Comparison of ENCODE assay signal across 24 mouse cellular contexts in genomic region chr1:69630508-69630907, GRCm38 (mm10). TPM values are rescaled to one million over a fixed set of nuclear protein-coding genes. Genes with fewer than 3 reads are reported as not detected.
A peak's percentile ranks its signal among the peaks of the same experiment; 100 is the strongest.
DNase-seq lines count a peak whose midpoint lies in the region; ATAC-seq lines count a peak whose summit lies in the region.
"Had no signal": no experiment of that assay in that cellular context is flagged by ENCODE, and none has a peak within 500 bp of the region (broad histone marks: within the 10 kb centered on the region; RNA-seq: fewer than 3 reads in every experiment).

No protein-coding gene starts in this region.

- 95% methylated on average over 6 of the region's 6 CpGs for WGBS in midbrain, embryonic 13.5 days

- peak; percentile 65 for ATAC-seq in granulocyte monocyte progenitor cell, adult 5-6 weeks (replicated peaks; ENCODE audit: poor library complexity, severe bottlenecking)
- ATAC-seq in megakaryocyte progenitor cell, adult 5-6 weeks (replicated peaks; ENCODE audit: poor library complexity): peak; percentile 81
- no peak for ATAC-seq in midbrain, embryonic 13.5 days
- ATAC-seq: midbrain, embryonic 15.5 days; Patski had no signal

- H3K4me3 ChIP-seq in midbrain, embryonic 13.5 days (replicated peaks): no peak overlapping the region
- H3K4me3 ChIP-seq: forebrain, embryonic 10.5 days; hindbrain, embryonic 15.5 days; layer of hippocampus, adult 2 months; limb, embryonic 13.5 days; megakaryocyte, embryonic 14.5 days; midbrain, embryonic 15.5 days; neural tube, embryonic 12.5 days had no signal

- DNase-seq in 416B (ENCODE audit: low read depth) (peak; percentile 56), NIH3T3 (ENCODE audit: low read depth) (peak; percentile 9)
- DNase-seq in lung, postnatal 10 days: no peak
- DNase-seq in right cerebral cortex, postnatal 36 days (ENCODE audit: low spot score in 2 of 2): no peak
- DNase-seq: adrenal gland, adult 2 months; cerebellum, adult 9-10 months; kidney, adult 8-10 months; kidney, postnatal 14 days; layer of hippocampus, postnatal 36 days; lung, adult 2 months; right cerebral cortex, postnatal 25 days; thymus, postnatal 14 days had no signal

- H3K27ac ChIP-seq in midbrain, embryonic 13.5 days: no peak overlapping the region
- H3K27ac ChIP-seq: forebrain, embryonic 10.5 days; hindbrain, embryonic 15.5 days; layer of hippocampus, adult 2 months; limb, embryonic 13.5 days; midbrain, embryonic 15.5 days; neural tube, embryonic 12.5 days had no signal

- H3K9ac ChIP-seq in midbrain, embryonic 13.5 days (replicated peaks): no peak overlapping the region
- H3K9ac ChIP-seq: hindbrain, embryonic 15.5 days; limb, embryonic 13.5 days; midbrain, embryonic 15.5 days; neural tube, embryonic 12.5 days had no signal

- H3K36me3 ChIP-seq in midbrain, embryonic 13.5 days: no peaks in the 10 kb centered on the region
- H3K36me3 ChIP-seq: forebrain, embryonic 10.5 days; hindbrain, embryonic 15.5 days; limb, embryonic 13.5 days; midbrain, embryonic 15.5 days; neural tube, embryonic 12.5 days had no signal

- H3K4me2 ChIP-seq in midbrain, embryonic 13.5 days (replicated peaks): no peak overlapping the region
- H3K4me2 ChIP-seq: heart, embryonic 11.5 days; hindbrain, embryonic 15.5 days; limb, embryonic 13.5 days; midbrain, embryonic 15.5 days; neural tube, embryonic 12.5 days had no signal

- H3K9me3 ChIP-seq in midbrain, embryonic 13.5 days: no peaks in the 10 kb centered on the region
- H3K9me3 ChIP-seq: forebrain, embryonic 10.5 days; hindbrain, embryonic 15.5 days; limb, embryonic 13.5 days; megakaryocyte, embryonic 14.5 days; midbrain, embryonic 15.5 days; neural tube, embryonic 12.5 days had no signal

- no peaks in the 10 kb centered on the region for H3K4me1 ChIP-seq in midbrain, embryonic 13.5 days (replicated peaks)
- H3K4me1 ChIP-seq: forebrain, embryonic 10.5 days; hindbrain, embryonic 15.5 days; limb, embryonic 13.5 days; megakaryocyte, embryonic 14.5 days; midbrain, embryonic 15.5 days; neural tube, embryonic 12.5 days had no signal

- H3K27me3 ChIP-seq in midbrain, embryonic 13.5 days: no peaks in the 10 kb centered on the region
- H3K27me3 ChIP-seq: hindbrain, embryonic 15.5 days; limb, embryonic 13.5 days; megakaryocyte, embryonic 14.5 days; midbrain, embryonic 15.5 days; neural tube, embryonic 12.5 days; Patski had no signal

RNA-seq across cellular contexts. Expression of gene Ikzf2, which starts 56.5 kb away (rescaled TPM):
- 11.9 and 15.3 TPM in 2 replicates for total RNA-seq in granulocyte monocyte progenitor cell, adult 5-6 weeks (2014; fragmentation: Nextera tagmentation)
- 13.0 and 14.8 TPM in 2 replicates for total RNA-seq in granulocyte monocyte progenitor cell, adult 5-6 weeks (2017)
- 5.5 and 13.9 TPM in 2 replicates for total RNA-seq in megakaryocyte progenitor cell, adult 5-6 weeks (2015)
- total RNA-seq in megakaryocyte progenitor cell, adult 5-6 weeks (2017): 6.6 and 17.1 TPM in 2 replicates
- 4.8 and 5.5 TPM in 2 replicates for polyA plus RNA-seq in midbrain, embryonic 13.5 days (2015; fragmentation: Nextera tagmentation; extraction: Ambion mirVana)

Comparison
In these comparisons a context has a peak if more than half of its experiments do, and no peak if none do; other contexts are left out.
1. DNase-seq: peak in 416B (single experiment) and NIH3T3 (single experiment); none in lung, postnatal 10 days (single experiment) and right cerebral cortex, postnatal 36 days (0 of 2).